Comparison of ENCODE assay signal across 14 mouse cellular contexts in genomic region chr10:21826793-21827504, GRCm38 (mm10). TPM values are rescaled to one million over a fixed set of nuclear protein-coding genes. Genes with fewer than 3 reads are reported as not detected.
DNase-seq lines count a peak whose midpoint lies in the region; ATAC-seq and TF ChIP-seq lines count a peak whose summit lies in the region.
"Had no signal": no experiment of that assay in that cellular context is flagged by ENCODE, and none has a peak within 500 bp of the region (broad histone marks: within the 10 kb centered on the region; RNA-seq: fewer than 3 reads in every experiment).

No protein-coding gene starts in this region.

- no peak for TF ChIP-seq CTCF in bone marrow, adult 2 months (IDR thresholded peaks at IDR 0.05; ENCODE audit: control insufficient read depth, insufficient read depth, low read length)

- no peak for TF ChIP-seq POLR2A in bone marrow, adult 2 months (IDR thresholded peaks at IDR 0.05; ENCODE audit: borderline replicate concordance, control insufficient read depth, low read depth, low read length)

- no peaks in the 10 kb centered on the region for H3K9me3 ChIP-seq in midbrain, embryonic 11.5 days (ENCODE audit: control insufficient read depth, low read length)
- no peaks in the 10 kb centered on the region for H3K9me3 ChIP-seq in midbrain, embryonic 15.5 days
- H3K9me3 ChIP-seq: heart, embryonic 13.5 days; hindbrain, embryonic 15.5 days; limb, embryonic 13.5 days had no signal

- no peak for ATAC-seq in midbrain, embryonic 11.5 days (ENCODE audit: low FRiP score)
- ATAC-seq in midbrain, embryonic 15.5 days (replicated peaks), result no peak

- peak; percentile 71 for DNase-seq in midbrain, embryonic 11.5 days (ENCODE audit: low spot score, missing footprints)
- DNase-seq in thymus, postnatal 4 days, result peak; percentile 29
- DNase-seq in ovary, adult 18-20 months (ENCODE audit: low spot score), result no peak
- no peak for DNase-seq in gastrocnemius, postnatal 36 days
- DNase-seq in ovary, postnatal 36 days (ENCODE audit: low spot score), result no peak
- DNase-seq: adrenal gland, postnatal 25 days; cerebellum, adult 9-10 months had no signal

- no peaks in the 10 kb centered on the region for H3K27me3 ChIP-seq in midbrain, embryonic 11.5 days (ENCODE audit: control insufficient read depth, insufficient read depth, low read length)
- H3K27me3 ChIP-seq in midbrain, embryonic 15.5 days (replicated peaks), result no peaks in the 10 kb centered on the region
- H3K27me3 ChIP-seq: heart, embryonic 13.5 days; hindbrain, embryonic 15.5 days; limb, embryonic 13.5 days had no signal

- H3K27ac ChIP-seq in midbrain, embryonic 11.5 days (ENCODE audit: low read depth, low read length), result no peak overlapping the region
- no peak overlapping the region for H3K27ac ChIP-seq in midbrain, embryonic 15.5 days
- H3K27ac ChIP-seq in bone marrow, adult 2 months (ENCODE audit: control insufficient read depth, insufficient read depth, low read depth, low read length, poor library complexity), result peak overlapping the region; percentile 88
- H3K27ac ChIP-seq in macrophage, result peak overlapping the region; percentile 82
- H3K27ac ChIP-seq: heart, embryonic 13.5 days; hindbrain, embryonic 15.5 days; layer of hippocampus, adult 2 months; limb, embryonic 13.5 days had no signal

- intact Hi-C loops in gastrocnemius, postnatal 36 days (cut with DNase I), result no loop called here

- no peaks in the 10 kb centered on the region for H3K79me2 ChIP-seq in macrophage (ENCODE audit: inconsistent target)

- H3K4me1 ChIP-seq in midbrain, embryonic 11.5 days (ENCODE audit: control insufficient read depth, insufficient read depth, low read length), result peaks cover 13% of the 10 kb centered on the region
- peaks cover 12% of the 10 kb centered on the region for H3K4me1 ChIP-seq in midbrain, embryonic 15.5 days
- no peaks in the 10 kb centered on the region for H3K4me1 ChIP-seq in bone marrow, adult 2 months (ENCODE audit: control insufficient read depth, insufficient read depth, low read length)

- no peaks in the 10 kb centered on the region for H3K36me3 ChIP-seq in midbrain, embryonic 11.5 days (ENCODE audit: control insufficient read depth, insufficient read depth, low read length)
- no peaks in the 10 kb centered on the region for H3K36me3 ChIP-seq in midbrain, embryonic 15.5 days (replicated peaks)
- no peaks in the 10 kb centered on the region for H3K36me3 ChIP-seq in macrophage (ENCODE audit: inconsistent target)
- H3K36me3 ChIP-seq: heart, embryonic 13.5 days; hindbrain, embryonic 15.5 days; limb, embryonic 13.5 days had no signal

- H3K4me2 ChIP-seq in midbrain, embryonic 11.5 days, result no peak overlapping the region
- H3K4me2 ChIP-seq in midbrain, embryonic 15.5 days, result no peak overlapping the region
- H3K4me2 ChIP-seq: heart, embryonic 13.5 days; hindbrain, embryonic 15.5 days; limb, embryonic 13.5 days had no signal

- H3K9ac ChIP-seq in midbrain, embryonic 11.5 days (ENCODE audit: low read length), result no peak overlapping the region
- no peak overlapping the region for H3K9ac ChIP-seq in midbrain, embryonic 15.5 days
- H3K9ac ChIP-seq: heart, embryonic 13.5 days; hindbrain, embryonic 15.5 days; limb, embryonic 13.5 days had no signal

- 44% methylated on average over 5 of the region's 5 CpGs for WGBS in midbrain, embryonic 11.5 days
- WGBS in midbrain, embryonic 15.5 days, result 47% methylated on average over 5 of the region's 5 CpGs
- WGBS in bone marrow, adult 2 months, result 8% methylated on average over 5 of the region's 5 CpGs
- 12% methylated on average over 5 of the region's 5 CpGs for WGBS in macrophage (ENCODE audit: missing documents)

- no peak overlapping the region for H3K4me3 ChIP-seq in midbrain, embryonic 11.5 days (ENCODE audit: low read depth, low read length)
- no peak overlapping the region for H3K4me3 ChIP-seq in midbrain, embryonic 15.5 days
- peak overlapping the region; percentile 15 for H3K4me3 ChIP-seq in bone marrow, adult 2 months (replicated peaks; ENCODE audit: control insufficient read depth, low read depth, low read length)
- no peak overlapping the region; the same call in 1 of the 2 replicates for H3K4me3 ChIP-seq in macrophage (ENCODE audit: inconsistent target)
- H3K4me3 ChIP-seq: heart, embryonic 13.5 days; hindbrain, embryonic 15.5 days; layer of hippocampus, adult 2 months; limb, embryonic 13.5 days had no signal

RNA-seq across cellular contexts. Expression of gene Sgk1, which starts 55.0 kb away (rescaled TPM):
- polyA plus RNA-seq in midbrain, embryonic 11.5 days (2014; fragmentation: Nextera tagmentation; extraction: Ambion mirVana), result 20.8 and 25.7 TPM in 2 replicates
- polyA plus RNA-seq in midbrain, embryonic 15.5 days (2015; fragmentation: Nextera tagmentation; extraction: Ambion mirVana), result 40.8 and 45.1 TPM in 2 replicates
- 7.2 and 17.1 TPM in 2 replicates for polyA plus RNA-seq in bone marrow, adult 2 months (2011; ENCODE audit: insufficient read depth, insufficient read length, low replicate concordance, missing spikeins)
- total RNA-seq in macrophage (2018; cell fraction: chromatin; rRNA removed), result 100 to 1,000 TPM in 18 of 26 experiments, 10 to 100 TPM in 8; 36.5 to 411 (median 145) TPM
- 100 to 1,000 TPM in 13 of 26 experiments, 10 to 100 TPM in 13; 28.4 to 201 (median 107) TPM for total RNA-seq in macrophage (2018; cell fraction: cytosol; rRNA removed)
- 100 to 1,000 TPM in 17 of 26 experiments, 10 to 100 TPM in 9; 46.0 to 325 (median 174) TPM for total RNA-seq in macrophage (2018; cell fraction: nucleus; rRNA removed)
- polyA plus RNA-seq in macrophage (2018), result 26.8 to 76.1 TPM (median 55.9 TPM) in 3 replicates
- total RNA-seq in gastrocnemius, postnatal 36 days (2021), result 100 to 1,000 TPM; 192 to 226 TPM

Comparison
In these comparisons a context has a peak if more than half of its experiments do, and no peak if none do; other contexts are left out.
1. DNase-seq: peak in midbrain, embryonic 11.5 days (single experiment) and thymus, postnatal 4 days (single experiment); none in ovary, adult 18-20 months (single experiment), gastrocnemius, postnatal 36 days (0 of 2) and ovary, postnatal 36 days (single experiment).
2. H3K27ac ChIP-seq: peak in bone marrow, adult 2 months (single experiment) and macrophage (single experiment); none in midbrain, embryonic 11.5 days (single experiment) and midbrain, embryonic 15.5 days (single experiment).